Mouse (Mus musculus) E14TG2a.4 (cell line): ENCODE results near the gene Hspbap1.

ENCODE experiments used
- CTCF ChIP-seq: conservative IDR thresholded peaks from 2 replicates; pipeline ENCODE4 v1.5.1; 2014; ENCODE audit warnings: low read length
- NANOG ChIP-seq: IDR thresholded peaks from 2 replicates; pipeline ENCODE4 v1.6.1; 2014; ENCODE audit warnings: borderline replicate concordance, low read length, mixed read lengths
- POU5F1 ChIP-seq: IDR thresholded peaks from 2 replicates; pipeline ENCODE4 v1.6.1; 2014; ENCODE audit warnings: low read length, borderline replicate concordance

DNA sequence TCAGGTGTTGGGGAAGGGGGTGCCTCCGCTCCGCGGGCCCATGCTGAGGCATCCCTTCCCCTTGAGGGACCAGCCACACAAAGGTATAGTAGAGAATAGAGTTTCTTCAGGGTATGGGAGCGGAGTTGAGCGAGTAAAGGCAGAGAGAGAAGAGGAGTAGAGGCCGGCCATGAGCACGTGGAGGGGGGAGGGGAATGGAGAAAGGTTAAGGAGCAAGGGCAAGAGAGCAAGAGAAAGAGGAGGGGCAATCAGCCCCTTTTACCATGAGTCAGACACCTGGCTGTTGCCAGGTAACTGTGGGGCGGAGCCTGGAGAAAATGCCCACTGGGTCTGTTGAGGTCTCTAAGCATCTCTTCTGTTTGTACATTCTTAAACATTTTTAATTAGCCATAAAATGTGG lies 966 bp downstream of the Hspbap1 start:
- TF ChIP-seq CTCF = no peak
- no peak for TF ChIP-seq POU5F1
- TF ChIP-seq NANOG = no peak
